Mouse (Mus musculus): Measurements from ENCODE around the gene Nfix.

Gene Nfix

GRCm38 (mm10) chr8:84668731-84669485 is 131.2 kb downstream of the Nfix start:
- in situ Hi-C loops (cut with MboI; ENCODE audit: low pct_unique_long_range_greater_than_20kb in 1 of 2, low sequenced_read_pairs in 2 of 2, unreplicated experiment in 1 of 2) = no loop called here

- in situ Hi-C loops (cut with MboI; ENCODE audit: low pct_unique_long_range_greater_than_20kb in 1 of 2, low sequenced_read_pairs in 2 of 2, unreplicated experiment in 1 of 2) = no loop called here
These were observed 132.1 kb downstream of the Nfix start for GRCm38 (mm10) chr8:84668081-84668480.

GRCm38 (mm10) chr8:84665385-84665893 is 134.7 kb downstream of the Nfix start:
- in situ Hi-C loops (cut with MboI; ENCODE audit: low pct_unique_long_range_greater_than_20kb in 1 of 2, low sequenced_read_pairs in 2 of 2, unreplicated experiment in 1 of 2) = no loop called here

GRCm38 (mm10) chr8:84664566-84665384 is 135.4 kb downstream of the Nfix start:
- in situ Hi-C loops (cut with MboI; ENCODE audit: low pct_unique_long_range_greater_than_20kb in 1 of 2, low sequenced_read_pairs in 2 of 2, unreplicated experiment in 1 of 2) = no loop called here

GRCm38 (mm10) chr8:84663483-84664327 is 136.4 kb downstream of the Nfix start:
- in situ Hi-C loops (cut with MboI; ENCODE audit: low pct_unique_long_range_greater_than_20kb in 1 of 2, low sequenced_read_pairs in 2 of 2, unreplicated experiment in 1 of 2) = no loop called here

- in situ Hi-C loops (cut with MboI; ENCODE audit: low pct_unique_long_range_greater_than_20kb in 1 of 2, low sequenced_read_pairs in 2 of 2, unreplicated experiment in 1 of 2) = no loop called here
These were observed 137.5 kb downstream of the Nfix start, which contains the start of gene Ier2 for GRCm38 (mm10) chr8:84662581-84663065. Ier2 (minus strand) TSS chr8:84662852.

- in situ Hi-C loops (cut with MboI; ENCODE audit: low pct_unique_long_range_greater_than_20kb in 1 of 2, low sequenced_read_pairs in 2 of 2, unreplicated experiment in 1 of 2) = no loop called here
These were observed 138.1 kb downstream of the Nfix start for GRCm38 (mm10) chr8:84661961-84662571.

GRCm38 (mm10) chr8:84661458-84661871 is 138.7 kb downstream of the Nfix start:
- in situ Hi-C loops (cut with MboI; ENCODE audit: low pct_unique_long_range_greater_than_20kb in 1 of 2, low sequenced_read_pairs in 2 of 2, unreplicated experiment in 1 of 2) = no loop called here

GRCm38 (mm10) chr8:84660819-84661457 is 139.2 kb downstream of the Nfix start:
- in situ Hi-C loops (cut with MboI; ENCODE audit: low pct_unique_long_range_greater_than_20kb in 1 of 2, low sequenced_read_pairs in 2 of 2, unreplicated experiment in 1 of 2) = no loop called here

- in situ Hi-C loops (cut with MboI; ENCODE audit: low pct_unique_long_range_greater_than_20kb in 1 of 2, low sequenced_read_pairs in 2 of 2, unreplicated experiment in 1 of 2) = no loop called here
These were observed 140.0 kb downstream of the Nfix start for GRCm38 (mm10) chr8:84659936-84660818.

GRCm38 (mm10) chr8:84658951-84659350 is 141.2 kb downstream of the Nfix start:
- in situ Hi-C loops (cut with MboI; ENCODE audit: low pct_unique_long_range_greater_than_20kb in 1 of 2, low sequenced_read_pairs in 2 of 2, unreplicated experiment in 1 of 2) = no loop called here

GRCm38 (mm10) chr8:84657680-84658079 is 142.5 kb downstream of the Nfix start:
- in situ Hi-C loops (cut with MboI; ENCODE audit: low pct_unique_long_range_greater_than_20kb in 1 of 2, low sequenced_read_pairs in 2 of 2, unreplicated experiment in 1 of 2) = no loop called here

- in situ Hi-C loops (cut with MboI; ENCODE audit: low pct_unique_long_range_greater_than_20kb in 1 of 2, low sequenced_read_pairs in 2 of 2, unreplicated experiment in 1 of 2) = no loop called here
These were observed 142.9 kb downstream of the Nfix start for GRCm38 (mm10) chr8:84657203-84657602.

GRCm38 (mm10) chr8:84656641-84657126 is 143.5 kb downstream of the Nfix start:
- in situ Hi-C loops (cut with MboI; ENCODE audit: low pct_unique_long_range_greater_than_20kb in 1 of 2, low sequenced_read_pairs in 2 of 2, unreplicated experiment in 1 of 2) = no loop called here

GRCm38 (mm10) chr8:84656191-84656525 is 144.0 kb downstream of the Nfix start:
- in situ Hi-C loops (cut with MboI; ENCODE audit: low pct_unique_long_range_greater_than_20kb in 1 of 2, low sequenced_read_pairs in 2 of 2, unreplicated experiment in 1 of 2) = no loop called here

GRCm38 (mm10) chr8:84655336-84656190 is 144.6 kb downstream of the Nfix start:
- in situ Hi-C loops (cut with MboI; ENCODE audit: low pct_unique_long_range_greater_than_20kb in 1 of 2, low sequenced_read_pairs in 2 of 2, unreplicated experiment in 1 of 2) = no loop called here
